Mouse (Mus musculus) stomach, postnatal 0 days (tissue): ENCODE data around the gene Cnih4.

Source experiments
- CTCF ChIP-seq: IDR thresholded peaks from 2 replicates; pipeline ENCODE4 v1.5.1; 2016; ENCODE audit warnings: antibody characterized with exemption, low read depth, mild to moderate bottlenecking, moderate library complexity
- EP300 ChIP-seq: optimal IDR thresholded peaks from 2 replicates; pipeline ENCODE3; 2016; ENCODE audit warnings: antibody characterized with exemption

DNA sequence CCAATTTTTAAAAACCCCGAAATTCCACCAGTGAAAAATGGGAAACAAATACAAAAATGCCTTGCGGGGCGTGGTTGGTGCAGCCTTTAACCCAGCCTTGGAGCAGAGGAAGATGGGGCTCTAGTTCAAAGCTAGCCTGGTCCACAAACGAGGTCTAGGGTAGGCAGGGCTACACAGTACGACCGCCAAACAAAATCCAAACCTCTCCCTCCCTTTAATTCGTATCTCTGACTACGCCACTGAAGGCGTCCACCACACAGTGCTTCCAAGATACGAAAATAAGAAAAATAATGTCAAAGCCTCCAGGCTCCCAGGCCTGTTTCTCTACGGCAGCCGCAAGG, 914 bp upstream of the Cnih4 start:
- no peak for TF ChIP-seq CTCF
- no peak for TF ChIP-seq EP300
